Mouse (Mus musculus): ENCODE measurements around the gene Oat.

Oat gene

GRCm38 (mm10) chr7:132576116-132576650 lies at the start of gene Oat:
Gene Oat (minus strand): TSS chr7:132576398.
- peak; percentile 85 for DNase-seq (ENCODE audit: low spot score)

GRCm38 (mm10) chr7:132624161-132624560 lies 48.0 kb upstream of the Oat start:
- no peak for DNase-seq (ENCODE audit: low spot score)

GRCm38 (mm10) chr7:132619975-132620918 lies 44.0 kb upstream of the Oat start:
- no peak for DNase-seq (ENCODE audit: low spot score)

GRCm38 (mm10) chr7:132619549-132619948 lies 43.4 kb upstream of the Oat start:
- no peak for DNase-seq (ENCODE audit: low spot score)

- DNase-seq (ENCODE audit: low spot score): no peak
Measured at GRCm38 (mm10) chr7:132617021-132617564, 40.9 kb upstream of the Oat start.

- no peak for DNase-seq (ENCODE audit: low spot score)
Measured at GRCm38 (mm10) chr7:132616391-132616790, 40.2 kb upstream of the Oat start.

- DNase-seq (ENCODE audit: low spot score): no peak
Measured at GRCm38 (mm10) chr7:132615346-132615745, 39.1 kb upstream of the Oat start.

- no peak for DNase-seq (ENCODE audit: low spot score)
Measured at GRCm38 (mm10) chr7:132611530-132611929, 35.3 kb upstream of the Oat start.

GRCm38 (mm10) chr7:132610468-132611318 lies 34.5 kb upstream of the Oat start, which contains the start of gene Lhpp:
Gene Lhpp (plus strand): TSS chr7:132610638.
- peak; percentile 58 for DNase-seq (ENCODE audit: low spot score)

GRCm38 (mm10) chr7:132608316-132609020 lies 32.3 kb upstream of the Oat start:
- DNase-seq (ENCODE audit: low spot score): no peak

GRCm38 (mm10) chr7:132605689-132606088 lies 29.5 kb upstream of the Oat start:
- DNase-seq (ENCODE audit: low spot score): no peak

GRCm38 (mm10) chr7:132604720-132605119 lies 28.5 kb upstream of the Oat start:
- no peak for DNase-seq (ENCODE audit: low spot score)

GRCm38 (mm10) chr7:132600926-132601325 lies 24.7 kb upstream of the Oat start:
- no peak for DNase-seq (ENCODE audit: low spot score)

- DNase-seq (ENCODE audit: low spot score): no peak
Measured at GRCm38 (mm10) chr7:132600026-132600425, 23.8 kb upstream of the Oat start.

GRCm38 (mm10) chr7:132599071-132599975 lies 23.1 kb upstream of the Oat start, which contains the start of gene Nkx1-2:
Gene Nkx1-2 (minus strand): TSS chr7:132599637.
- DNase-seq (ENCODE audit: low spot score): no peak

- DNase-seq (ENCODE audit: low spot score): no peak
Measured at GRCm38 (mm10) chr7:132597251-132598041, 21.2 kb upstream of the Oat start.

- no peak for DNase-seq (ENCODE audit: low spot score)
Measured at GRCm38 (mm10) chr7:132596557-132597250, 20.5 kb upstream of the Oat start.

GRCm38 (mm10) chr7:132595787-132596186 lies 19.6 kb upstream of the Oat start:
- DNase-seq (ENCODE audit: low spot score): no peak

GRCm38 (mm10) chr7:132594325-132594724 lies 18.1 kb upstream of the Oat start:
- DNase-seq (ENCODE audit: low spot score): no peak
